Mouse (Mus musculus) liver, embryonic 15.5 days (tissue): ENCODE measurements around the gene Adcyap1r1. TPM values are rescaled to one million over a fixed set of nuclear protein-coding genes. Genes with fewer than 3 reads are reported as not detected.

Experiments
- ATAC-seq: fragments of 200-750 bp; cut with Nextera tagmentation; 2 replicates; pipeline ENCODE4 v1.8.0; 2017; ENCODE audit warnings: moderate number of reproducible peaks, mild to moderate bottlenecking, moderate library complexity; ENCODE audit not compliant: insufficient read depth
- H3K27ac ChIP-seq: fragments of 300-500 bp; sonication (generic); replicated peaks from 2 replicates; pipeline ENCODE4 v1.5.1; 2015; ENCODE audit warnings: mild to moderate bottlenecking, inconsistent platforms
- H3K27me3 ChIP-seq: fragments of 300-500 bp; sonication (generic); 2 replicates; pipeline ENCODE4 v1.6.1; 2015; ENCODE audit warnings: mild to moderate bottlenecking, inconsistent platforms
- H3K36me3 ChIP-seq: fragments of 300-500 bp; sonication (generic); replicated peaks from 2 replicates; pipeline ENCODE4 v1.6.1; 2015; ENCODE audit warnings: moderate library complexity, mild to moderate bottlenecking, inconsistent platforms
- H3K4me1 ChIP-seq: fragments of 300-500 bp; sonication (generic); replicated peaks from 2 replicates; pipeline ENCODE4 v1.6.1; 2015; ENCODE audit warnings: inconsistent platforms
- H3K4me2 ChIP-seq: fragments of 300-500 bp; sonication (generic); 2 replicates; pipeline ENCODE4 v1.6.1; 2015; ENCODE audit warnings: moderate library complexity, mild to moderate bottlenecking, inconsistent platforms
- H3K4me3 ChIP-seq: fragments of 300-500 bp; sonication (generic); replicated peaks from 2 replicates; pipeline ENCODE4 v1.5.1; 2015; ENCODE audit warnings: mild to moderate bottlenecking, inconsistent platforms
- H3K9ac ChIP-seq: fragments of 300-500 bp; sonication (generic); 2 replicates; pipeline ENCODE4 v1.6.1; 2015; ENCODE audit warnings: moderate library complexity, mild to moderate bottlenecking, inconsistent platforms
- H3K9me3 ChIP-seq: fragments of 300-500 bp; sonication (generic); replicated peaks from 2 replicates; pipeline ENCODE4 v1.6.1; 2016; ENCODE audit warnings: inconsistent platforms
- WGBS: fragments of 180-500 bp; shearing (Covaris S2); methylation state at CpG from one replicate; pipeline ENCODE4 v1.1.7; 2015; ENCODE audit warnings: mixed read lengths; ENCODE audit not compliant: insufficient replicate concordance; 5-methylcytosine and 5-hydroxymethylcytosine counted together
- polyA plus RNA-seq: library from polyadenylated mRNA; unstranded; fragments of >200 nt; fragmentation: Nextera tagmentation; extraction: Ambion mirVana; gene quantifications from 2 replicates; pipeline ENCODE4 v1.2.1, GENCODE M21; 2015

The Adcyap1r1 gene
- polyA plus RNA-seq, 1 experiment from 2014 or later, result 0.24 TPM

DNA sequence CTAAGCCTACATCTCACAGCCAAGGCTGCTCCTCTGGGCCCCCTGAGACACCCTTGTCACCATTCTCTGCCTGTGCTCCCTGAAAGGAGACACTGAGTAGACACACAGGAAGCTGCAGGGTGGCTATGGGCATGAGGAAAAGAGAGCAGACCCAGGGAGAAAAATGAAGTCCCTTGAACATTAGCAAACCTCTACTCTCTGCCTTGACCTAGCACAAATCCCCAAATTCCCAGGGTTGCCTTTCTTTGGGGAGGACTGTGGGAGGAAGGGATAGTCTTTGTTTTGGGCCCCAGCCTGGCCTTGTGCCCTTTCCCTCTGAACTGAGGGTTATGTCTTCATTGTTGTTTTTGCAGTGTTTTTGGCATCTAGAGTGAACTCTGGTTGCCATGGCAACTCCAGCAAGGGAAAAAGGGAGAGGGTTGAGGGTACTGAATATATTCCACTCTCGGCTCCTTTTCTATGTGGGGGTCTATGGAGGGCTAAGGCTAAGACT, 30.9 kb upstream of the Adcyap1r1 start:
- H3K4me1 ChIP-seq, result no peaks in the 10 kb centered on the region
- no peak for ATAC-seq
- no peak overlapping the region for H3K27ac ChIP-seq
- no peaks in the 10 kb centered on the region for H3K36me3 ChIP-seq
- H3K27me3 ChIP-seq, result no peaks in the 10 kb centered on the region
- no peak overlapping the region for H3K9ac ChIP-seq
- no peak overlapping the region for H3K4me2 ChIP-seq
- H3K4me3 ChIP-seq, result no peak overlapping the region
- WGBS, result 15% methylated on average over 1 of the region's 1 CpGs
- H3K9me3 ChIP-seq, result no peaks in the 10 kb centered on the region

DNA sequence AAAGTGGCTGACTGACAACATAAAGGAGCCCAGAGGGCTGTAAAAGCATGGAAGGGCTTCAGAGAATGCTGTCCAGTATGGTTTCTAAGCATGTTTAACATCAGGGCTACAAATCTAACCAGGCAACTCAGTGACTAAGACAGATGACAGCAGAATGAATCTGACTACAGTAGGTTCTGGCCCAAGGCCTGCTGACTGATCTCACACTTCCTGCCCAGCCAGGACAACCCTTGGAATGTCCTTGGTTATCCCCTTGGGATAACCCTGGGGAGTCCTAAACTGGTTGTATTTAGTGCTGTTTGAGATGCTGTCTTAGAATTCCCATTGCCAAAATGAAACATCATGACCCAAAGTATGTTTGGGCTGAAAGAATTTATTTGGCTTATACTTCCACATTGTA, 19.7 kb upstream of the Adcyap1r1 start:
- no peak for ATAC-seq
- no peak overlapping the region for H3K9ac ChIP-seq
- no peaks in the 10 kb centered on the region for H3K4me1 ChIP-seq
- H3K36me3 ChIP-seq, result no peaks in the 10 kb centered on the region
- H3K4me3 ChIP-seq, result no peak overlapping the region
- no peak overlapping the region for H3K4me2 ChIP-seq
- H3K27me3 ChIP-seq, result no peaks in the 10 kb centered on the region
- no peak overlapping the region for H3K27ac ChIP-seq
- no peaks in the 10 kb centered on the region for H3K9me3 ChIP-seq

DNA sequence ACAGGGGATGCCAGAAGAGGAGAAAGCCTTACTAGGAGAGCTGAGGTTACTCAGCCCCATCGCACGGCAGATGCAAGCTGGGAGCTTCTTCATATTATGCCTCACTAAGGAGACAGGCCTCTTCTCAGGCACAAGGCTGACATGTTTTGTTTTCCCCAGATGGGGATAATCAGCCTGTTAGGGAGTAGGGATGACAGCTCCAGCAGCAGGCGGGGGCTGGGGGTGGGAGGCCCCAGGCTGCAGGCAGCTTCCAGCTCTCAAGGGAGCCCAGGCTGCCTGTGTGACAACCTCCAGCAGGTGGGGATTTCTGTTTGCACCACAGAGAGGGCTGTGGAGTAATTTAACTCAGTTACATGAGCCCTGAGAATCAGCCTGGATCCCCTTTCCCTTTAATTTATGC, 17.4 kb upstream of the Adcyap1r1 start:
- ATAC-seq, result no peak
- Histone ChIP-seq H3K36me3 (no peaks in the 10 kb centered on the region), H3K4me2 (no peak overlapping the region), H3K27ac (no peak overlapping the region), H3K4me1 (no peaks in the 10 kb centered on the region), H3K4me3 (no peak overlapping the region), H3K27me3 (no peaks in the 10 kb centered on the region), H3K9me3 (no peaks in the 10 kb centered on the region), H3K9ac (no peak overlapping the region)
- WGBS, result 46% methylated on average over 3 of the region's 3 CpGs

DNA sequence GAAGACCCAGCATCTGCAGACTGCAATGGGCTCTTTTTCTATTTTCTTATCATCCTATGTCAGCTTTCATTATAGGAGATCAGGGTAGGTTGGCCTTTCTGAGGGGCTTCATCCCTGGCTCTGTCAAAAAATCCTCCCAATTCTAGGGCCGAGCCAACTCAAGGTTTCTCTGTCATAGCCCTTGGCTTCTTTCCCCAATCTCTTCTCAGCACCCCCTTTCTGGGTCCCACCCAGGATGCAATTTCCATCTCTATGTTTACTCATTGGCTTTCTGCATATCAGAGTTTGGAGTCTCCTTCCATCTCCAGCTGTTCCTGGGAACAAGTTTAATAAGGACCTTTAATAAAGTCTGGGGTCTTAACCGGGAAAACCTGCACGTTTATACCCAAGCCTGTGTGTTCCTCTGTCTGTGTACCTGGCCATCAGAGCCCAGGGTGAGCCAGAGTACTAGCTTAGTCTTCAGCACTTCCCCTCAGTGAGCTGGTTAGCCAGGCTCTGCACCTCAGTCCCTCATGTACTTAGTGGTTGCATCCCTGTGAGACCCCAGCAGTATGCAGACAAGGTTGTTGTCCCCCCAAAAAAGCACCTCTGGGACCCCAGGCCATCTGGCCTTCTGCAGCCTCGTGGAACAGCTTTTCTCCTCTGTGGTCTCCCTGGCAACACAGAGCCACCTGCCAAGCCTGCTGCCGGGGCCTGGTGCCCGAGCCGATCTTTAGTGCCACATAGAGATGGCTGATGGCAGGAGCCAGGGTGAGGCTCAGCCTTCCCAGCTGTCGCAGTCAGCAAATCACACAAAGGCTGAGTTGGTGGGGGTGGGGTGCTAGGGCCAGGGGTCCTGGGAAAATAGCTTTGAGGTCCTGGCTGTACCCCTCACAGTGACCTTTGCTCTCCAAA, 16.3 kb upstream of the Adcyap1r1 start:
- no peak for ATAC-seq
- Histone ChIP-seq H3K4me2 (no peak overlapping the region), H3K36me3 (no peaks in the 10 kb centered on the region), H3K27ac (no peak overlapping the region), H3K9me3 (no peaks in the 10 kb centered on the region), H3K4me3 (no peak overlapping the region), H3K4me1 (no peaks in the 10 kb centered on the region), H3K27me3 (no peaks in the 10 kb centered on the region), H3K9ac (no peak overlapping the region)
- WGBS, result 56% methylated on average over 8 of the region's 8 CpGs

DNA sequence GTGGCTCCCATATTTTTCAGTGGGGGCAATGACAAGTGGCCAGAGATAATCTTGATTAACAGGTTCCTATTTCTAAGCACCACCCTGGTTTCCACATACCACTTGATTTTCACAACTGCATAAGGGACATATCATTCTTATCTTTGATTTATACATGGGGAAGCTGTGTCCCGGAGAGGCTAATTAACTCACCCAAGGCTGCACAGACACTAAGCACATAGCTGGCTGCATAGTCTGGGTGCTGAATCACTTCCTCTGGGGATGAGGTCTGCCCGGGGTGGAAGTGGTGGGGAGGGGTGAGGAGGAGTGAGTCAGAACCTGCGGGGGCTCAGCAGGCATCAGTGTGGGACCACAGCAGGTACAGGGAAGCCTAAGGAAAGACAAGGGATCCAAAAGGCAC, 13.9 kb upstream of the Adcyap1r1 start:
- WGBS, result 6% methylated on average over 3 of the region's 3 CpGs
- Histone ChIP-seq H3K27me3 (no peaks in the 10 kb centered on the region), H3K4me3 (no peak overlapping the region), H3K27ac (no peak overlapping the region), H3K36me3 (no peaks in the 10 kb centered on the region), H3K9me3 (no peaks in the 10 kb centered on the region), H3K9ac (no peak overlapping the region), H3K4me1 (no peaks in the 10 kb centered on the region), H3K4me2 (no peak overlapping the region)
- no peak for ATAC-seq

DNA sequence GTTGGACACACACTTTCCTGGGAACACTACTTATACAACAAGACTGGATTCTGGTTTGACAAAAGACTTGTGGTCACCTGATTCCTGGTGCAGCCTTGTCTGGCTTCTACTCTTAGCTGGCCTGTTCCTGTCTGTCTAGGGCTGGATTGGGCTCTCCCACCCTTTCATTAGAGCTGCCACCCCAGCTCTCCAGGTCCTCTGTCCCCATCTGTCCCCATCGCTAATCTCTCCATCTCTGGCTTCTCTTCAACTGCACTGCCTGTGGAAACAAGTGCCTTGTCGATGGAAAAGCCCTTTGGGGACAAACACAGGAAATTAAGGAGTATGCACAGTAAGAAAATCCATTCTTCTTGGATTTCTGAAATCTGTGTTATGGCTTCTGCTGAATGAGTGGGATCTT, 12.9 kb upstream of the Adcyap1r1 start:
- no peak overlapping the region for H3K4me3 ChIP-seq
- no peak overlapping the region for H3K4me2 ChIP-seq

DNA sequence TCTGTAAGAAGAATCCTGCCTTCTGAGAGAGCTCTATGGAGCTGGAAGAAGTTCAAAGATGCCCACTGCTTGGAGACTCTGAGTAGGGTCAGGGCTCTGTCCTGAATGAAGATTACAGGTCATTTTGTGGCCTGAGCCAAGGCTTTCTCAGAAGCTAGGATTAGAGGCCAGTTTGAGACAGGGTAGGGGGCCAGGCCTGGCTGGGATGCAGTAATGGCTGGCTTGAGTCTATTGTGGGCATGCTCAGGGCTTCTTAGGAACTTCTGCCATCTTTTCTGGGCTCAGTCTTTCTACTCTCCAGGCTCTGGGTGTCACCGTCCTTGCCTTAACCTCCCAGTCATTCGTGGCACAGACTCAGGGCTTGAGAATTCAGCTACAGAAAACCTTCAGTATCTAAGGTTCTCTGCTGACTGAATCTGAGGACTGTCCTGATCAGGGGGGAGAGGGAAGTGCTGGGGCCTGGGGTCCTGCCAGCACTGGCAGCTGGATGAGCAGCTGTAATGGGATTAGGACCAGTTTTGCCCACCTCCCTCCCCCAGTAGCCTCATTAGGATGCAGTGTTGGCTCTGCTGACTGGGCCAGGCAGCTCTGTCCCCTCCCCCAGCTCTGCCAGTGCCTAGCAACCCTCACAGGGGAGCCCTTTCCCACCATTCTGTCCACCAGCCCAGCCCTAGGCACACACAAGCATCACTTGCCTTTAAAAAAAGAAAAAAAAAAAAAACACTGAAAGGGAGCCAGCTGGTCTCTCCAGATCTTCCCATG, 7.7 kb upstream of the Adcyap1r1 start:
- WGBS, result 23% methylated on average over 2 of the region's 2 CpGs
- H3K4me3 ChIP-seq, result no peak overlapping the region
- H3K4me2 ChIP-seq, result no peak overlapping the region
- H3K4me1 ChIP-seq, result no peaks in the 10 kb centered on the region
- no peak for ATAC-seq
- H3K36me3 ChIP-seq, result no peaks in the 10 kb centered on the region
- H3K27me3 ChIP-seq, result 0 out of 2 replicates have a peak, but pooled peaks cover 6% of the 10 kb centered on the region
- no peak overlapping the region for H3K27ac ChIP-seq
- no peak overlapping the region for H3K9ac ChIP-seq
- no peaks in the 10 kb centered on the region for H3K9me3 ChIP-seq

More for the DNA sequence above, 12.9 kb upstream of the Adcyap1r1 start:
- H3K9me3 ChIP-seq, result no peaks in the 10 kb centered on the region
- no peak overlapping the region for H3K27ac ChIP-seq
- no peaks in the 10 kb centered on the region for H3K36me3 ChIP-seq
- H3K9ac ChIP-seq, result no peak overlapping the region
- WGBS, result 37% methylated on average over 2 of the region's 2 CpGs
- H3K4me1 ChIP-seq, result no peaks in the 10 kb centered on the region
- H3K27me3 ChIP-seq, result no peaks in the 10 kb centered on the region
- ATAC-seq, result no peak

DNA sequence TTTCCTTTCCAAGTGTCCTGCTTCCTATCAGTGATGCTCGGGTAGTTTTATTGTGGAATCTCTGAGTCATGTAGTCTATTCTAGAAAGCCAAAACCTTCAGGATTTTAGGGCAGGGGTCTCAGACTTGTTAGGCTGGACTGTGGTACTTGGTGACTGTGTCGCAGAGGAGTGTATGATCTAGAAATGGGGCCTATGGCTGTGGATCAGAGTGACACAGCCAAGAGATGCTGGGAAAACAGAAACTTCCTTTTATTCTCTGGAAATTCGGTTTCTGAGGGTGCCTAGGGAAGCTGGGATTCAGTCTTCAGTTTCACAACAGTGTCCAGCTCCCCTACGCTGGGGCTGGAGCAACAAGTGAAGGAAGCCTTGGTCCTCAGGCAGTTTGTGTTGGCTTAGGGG, 7.1 kb upstream of the Adcyap1r1 start:
- Histone ChIP-seq H3K36me3 (no peaks in the 10 kb centered on the region), H3K9me3 (no peaks in the 10 kb centered on the region), H3K27ac (no peak overlapping the region), H3K4me3 (no peak overlapping the region), H3K4me1 (no peaks in the 10 kb centered on the region), H3K4me2 (no peak overlapping the region), H3K9ac (no peak overlapping the region), H3K27me3 (peaks cover 12% of the 10 kb centered on the region; the same call in 1 of the 2 replicates)
- no peak for ATAC-seq
- WGBS, result 33% methylated on average over 4 of the region's 4 CpGs

DNA sequence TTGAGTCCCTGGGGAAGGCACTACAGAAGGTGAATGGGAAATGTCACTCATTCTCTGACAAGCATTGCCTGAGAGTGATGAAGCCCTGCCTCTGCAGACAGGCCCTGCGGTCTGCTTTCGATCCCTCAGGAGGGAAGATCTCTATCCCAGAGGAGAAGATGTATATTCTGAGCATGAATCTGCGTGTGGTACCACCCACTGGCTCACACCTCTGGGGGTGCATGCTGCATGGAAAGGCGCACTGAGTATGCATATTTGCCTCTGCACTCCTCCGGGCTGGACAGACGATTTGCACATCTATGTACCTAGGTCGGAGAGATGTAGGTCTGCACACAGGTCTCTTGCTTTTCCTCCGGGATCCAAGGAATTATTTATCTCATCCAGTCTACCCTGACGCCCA, 3.6 kb upstream of the Adcyap1r1 start:
- H3K36me3 ChIP-seq, result no peaks in the 10 kb centered on the region
- H3K9me3 ChIP-seq, result no peaks in the 10 kb centered on the region
- no peak overlapping the region for H3K4me3 ChIP-seq
- H3K9ac ChIP-seq, result no peak overlapping the region
- no peaks in the 10 kb centered on the region for H3K4me1 ChIP-seq
- no peak overlapping the region for H3K27ac ChIP-seq
- 59% methylated on average over 9 of the region's 9 CpGs for WGBS
- H3K4me2 ChIP-seq, result no peak overlapping the region
- peaks cover 47% of the 10 kb centered on the region for H3K27me3 ChIP-seq
- no peak for ATAC-seq

DNA sequence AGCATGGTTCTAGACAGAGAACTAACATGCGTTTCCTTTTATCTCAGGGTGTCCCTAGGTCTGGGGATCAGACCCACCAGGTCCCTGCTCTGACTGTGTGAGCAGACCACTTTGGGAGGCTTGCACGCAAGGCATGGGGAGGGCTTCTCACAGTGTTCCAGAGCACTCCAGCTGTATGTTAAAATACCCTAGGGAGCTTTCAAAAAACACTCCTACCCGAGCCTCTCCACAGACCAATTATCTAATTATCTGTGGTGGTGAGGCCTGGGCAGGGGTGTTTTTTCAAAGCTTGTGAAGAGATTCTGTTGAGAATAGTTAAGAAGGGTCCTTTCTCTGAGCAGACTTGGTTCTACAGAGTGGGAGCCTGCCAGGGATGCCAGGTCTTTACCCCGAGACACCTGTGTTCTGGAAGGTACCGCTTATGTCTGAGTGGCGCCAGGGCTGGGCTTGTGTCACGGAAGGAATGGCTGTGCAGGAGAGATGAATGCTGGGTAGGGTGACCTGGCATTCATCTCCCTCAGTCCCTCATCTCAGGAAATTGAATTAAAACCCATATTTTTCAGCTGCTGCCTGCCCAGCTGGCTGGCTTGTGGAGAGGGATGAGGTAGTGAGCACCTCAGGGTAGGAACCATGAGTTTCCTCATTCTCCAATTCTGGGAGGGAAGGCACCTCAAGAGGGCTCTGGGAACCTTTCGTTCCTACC, 2.7 kb upstream of the Adcyap1r1 start:
- Histone ChIP-seq H3K4me3 (no peak overlapping the region), H3K9ac (no peak overlapping the region), H3K27ac (no peak overlapping the region), H3K36me3 (no peaks in the 10 kb centered on the region), H3K9me3 (no peaks in the 10 kb centered on the region), H3K4me1 (no peaks in the 10 kb centered on the region), H3K4me2 (no peak overlapping the region), H3K27me3 (peaks cover 54% of the 10 kb centered on the region)
- WGBS, result 57% methylated on average over 8 of the region's 8 CpGs
- no peak for ATAC-seq

DNA sequence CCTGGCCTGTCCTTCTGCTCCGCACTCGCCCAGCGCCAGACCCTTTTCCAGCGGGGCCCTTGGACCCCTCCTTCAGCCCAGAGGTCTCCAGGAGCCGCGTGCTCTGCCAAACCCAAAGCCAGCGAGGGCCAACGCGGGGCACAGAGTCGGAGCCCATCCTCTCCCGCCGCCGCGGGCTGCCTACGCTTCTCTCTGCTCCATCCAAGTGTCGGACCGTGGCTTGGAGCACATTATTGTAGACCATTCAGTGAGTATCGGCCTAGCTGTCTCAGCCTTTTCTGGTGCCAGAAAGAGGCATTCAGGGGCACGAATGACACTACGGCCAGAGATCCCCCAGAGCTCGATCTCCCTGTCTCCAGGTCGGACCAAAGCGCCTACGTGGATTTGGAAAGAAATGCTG, 603 bp downstream of the Adcyap1r1 start:
- H3K27me3 ChIP-seq, result peaks cover 66% of the 10 kb centered on the region
- 0 out of 2 replicates have a peak overlapping the region, but pooled peaks have one; percentile 18 for H3K4me2 ChIP-seq
- no peaks in the 10 kb centered on the region for H3K4me1 ChIP-seq
- H3K9ac ChIP-seq, result no peak overlapping the region
- no peak for ATAC-seq
- H3K9me3 ChIP-seq, result no peaks in the 10 kb centered on the region
- no peak overlapping the region for H3K27ac ChIP-seq
- 0 out of 2 replicates have a peak overlapping the region, but pooled peaks have one; percentile 10 for H3K4me3 ChIP-seq
- 2% methylated on average over 24 of the region's 24 CpGs for WGBS
- H3K36me3 ChIP-seq, result no peaks in the 10 kb centered on the region
